Mouse (Mus musculus) adrenal gland, adult 8-10 months (tissue): ENCODE measurements around the gene Hspb6. TPM values are rescaled to one million over a fixed set of nuclear protein-coding genes. Genes with fewer than 3 reads are reported as not detected.

Experiments
- DNase-seq: peaks from one replicate; pipeline ENCODE4 v3.0.0; 2022
- total RNA-seq, 4 experiments: library from RNA; stranded (reverse); gene quantifications; 2 replicates each; pipeline ENCODE4 v1.2.4; 2022

Gene Hspb6
- total RNA-seq, 4 experiments from 2014 or later, result 23.5 to 56.3 (median 32.4) TPM

- DNase-seq, result no peak
Observed at GRCm38 (mm10) chr7:30587842-30588667, 36.1 kb downstream of the Hspb6 start.

- peak; percentile 98 for DNase-seq
Observed at GRCm38 (mm10) chr7:30588676-30589434, 36.9 kb downstream of the Hspb6 start, which contains the start of gene Kmt2b. TSS of gene Kmt2b (minus strand) at chr7:30588726.

- peak; percentile 79 for DNase-seq
Observed at GRCm38 (mm10) chr7:30589435-30590301, 37.7 kb downstream of the Hspb6 start.

- DNase-seq, result no peak
Observed at GRCm38 (mm10) chr7:30590927-30591604, 39.1 kb downstream of the Hspb6 start.

- no peak for DNase-seq
Observed at GRCm38 (mm10) chr7:30591605-30591951, 39.6 kb downstream of the Hspb6 start.

- no peak for DNase-seq
Observed at GRCm38 (mm10) chr7:30592772-30593423, 40.9 kb downstream of the Hspb6 start.

- no peak for DNase-seq
Observed at GRCm38 (mm10) chr7:30593579-30594509, 41.9 kb downstream of the Hspb6 start.

GRCm38 (mm10) chr7:30594510-30595024 is 42.6 kb downstream of the Hspb6 start:
- DNase-seq, result no peak

GRCm38 (mm10) chr7:30596093-30596492 is 44.1 kb downstream of the Hspb6 start:
- no peak for DNase-seq

GRCm38 (mm10) chr7:30596811-30597210 is 44.8 kb downstream of the Hspb6 start:
- no peak for DNase-seq

GRCm38 (mm10) chr7:30598786-30599185 is 46.8 kb downstream of the Hspb6 start, which contains the start of gene Zbtb32:
TSS of gene Zbtb32 (minus strand) at chr7:30598909.
- DNase-seq, result no peak

GRCm38 (mm10) chr7:30599933-30600353 is 48.0 kb downstream of the Hspb6 start:
- DNase-seq, result peak; percentile 92

GRCm38 (mm10) chr7:30600651-30601050 is 48.7 kb downstream of the Hspb6 start:
- no peak for DNase-seq

- no peak for DNase-seq
Observed at GRCm38 (mm10) chr7:30602583-30602982, 50.6 kb downstream of the Hspb6 start.

GRCm38 (mm10) chr7:30604424-30604823 is 52.4 kb downstream of the Hspb6 start:
- no peak for DNase-seq

- DNase-seq, result no peak
Observed at GRCm38 (mm10) chr7:30604944-30605343, 53.0 kb downstream of the Hspb6 start.
